Mouse (Mus musculus) adrenal gland, postnatal 36 days (tissue): Measurements from ENCODE around the gene Rfc2. TPM values are rescaled to one million over a fixed set of nuclear protein-coding genes. Genes with fewer than 3 reads are reported as not detected.

Experiments used
- DNase-seq, 2 experiments: peaks; one replicate each; pipeline ENCODE4 v3.0.0; 2021; ENCODE audit warnings: mixed read lengths in 1 of 2
- long read RNA-seq, 2 experiments: library from polyadenylated mRNA; stranded (forward); transcript quantifications; one replicate each; pipeline ENCODE4 v2.0.0; 2021; ENCODE audit warnings: borderline sequencing depth in 2 of 2
- total RNA-seq, 2 experiments: library from RNA; stranded (reverse); gene quantifications; 2 replicates each; pipeline ENCODE4 v1.2.3; 2021

Gene Rfc2
- total RNA-seq = 10 to 100 TPM; 48.2 to 49.4 TPM
- long read RNA-seq, experiment 1, full-length matches to known transcripts = 51 of 61 reads
- long read RNA-seq, experiment 1, partial matches to known transcripts = 5 of 61 reads
- long read RNA-seq, experiment 1, other reads (novel, unspliced or antisense) = 5 of 61 reads
- long read RNA-seq, experiment 2, full-length matches to known transcripts = 17 of 17 reads
- long read RNA-seq, experiment 2, partial matches to known transcripts = 0 of 17 reads
- long read RNA-seq, experiment 2, other reads (novel, unspliced or antisense) = 0 of 17 reads

GRCm38 (mm10) chr5:134581146-134581545 lies at the start of gene Rfc2:
Gene Rfc2 (plus strand): TSS chr5:134581366.
- no peak for DNase-seq

GRCm38 (mm10) chr5:134531585-134531984 lies 49.6 kb upstream of the Rfc2 start:
- DNase-seq = peak in 1 of 2 experiments; percentile 54

GRCm38 (mm10) chr5:134532417-134532816 lies 48.7 kb upstream of the Rfc2 start:
- DNase-seq = peak; percentile 20 to 55

- no peak for DNase-seq
Measured at GRCm38 (mm10) chr5:134536036-134536435, 45.1 kb upstream of the Rfc2 start.

GRCm38 (mm10) chr5:134539891-134540290 lies 41.3 kb upstream of the Rfc2 start:
- peak; percentile 78 to 87 for DNase-seq

GRCm38 (mm10) chr5:134540881-134541280 lies 40.3 kb upstream of the Rfc2 start:
- peak; percentile 32 to 51 for DNase-seq

- peak; percentile 50 to 74 for DNase-seq
Measured at GRCm38 (mm10) chr5:134541640-134542039, 39.5 kb upstream of the Rfc2 start.

- DNase-seq = peak in 1 of 2 experiments; percentile 48
Measured at GRCm38 (mm10) chr5:134544516-134545241, 36.5 kb upstream of the Rfc2 start.

- no peak for DNase-seq
Measured at GRCm38 (mm10) chr5:134545242-134545629, 35.9 kb upstream of the Rfc2 start.

GRCm38 (mm10) chr5:134546790-134547189 lies 34.4 kb upstream of the Rfc2 start:
- DNase-seq = no peak

GRCm38 (mm10) chr5:134548306-134548705 lies 32.9 kb upstream of the Rfc2 start:
- no peak for DNase-seq

- DNase-seq = no peak
Measured at GRCm38 (mm10) chr5:134549640-134550168, 31.5 kb upstream of the Rfc2 start.

- DNase-seq = no peak
Measured at GRCm38 (mm10) chr5:134550836-134551232, 30.3 kb upstream of the Rfc2 start.

- peak; percentile 35 to 59 for DNase-seq
Measured at GRCm38 (mm10) chr5:134551233-134552109, 29.7 kb upstream of the Rfc2 start.

- DNase-seq = peak; percentile 100
Measured at GRCm38 (mm10) chr5:134552110-134552972, 28.8 kb upstream of the Rfc2 start, which contains the start of gene Clip2. Gene Clip2 (minus strand): TSS chr5:134552434.

- DNase-seq = peak; percentile 72 to 82
Measured at GRCm38 (mm10) chr5:134553951-134554546, 27.1 kb upstream of the Rfc2 start.

- peak; percentile 88 to 92 for DNase-seq
Measured at GRCm38 (mm10) chr5:134555463-134556164, 25.6 kb upstream of the Rfc2 start.

- DNase-seq = no peak
Measured at GRCm38 (mm10) chr5:134560071-134560449, 21.1 kb upstream of the Rfc2 start, which contains the start of gene Syna. Gene Syna (minus strand): TSS chr5:134560171.

GRCm38 (mm10) chr5:134560450-134561171 lies 20.6 kb upstream of the Rfc2 start:
- no peak for DNase-seq
